Mouse (Mus musculus): Measurements from ENCODE around the gene Ggta1. TPM values are rescaled to one million over a fixed set of nuclear protein-coding genes. Genes with fewer than 3 reads are reported as not detected.

The Ggta1 gene
- polyA plus RNA-seq, 1 experiment from 2014 or later, result 6.6 TPM

- H3K9me3 ChIP-seq (replicated peaks), result no peaks in the 10 kb centered on the region
- peaks cover 4% of the 10 kb centered on the region; the same call in 1 of the 2 replicates for H3K27me3 ChIP-seq (ENCODE audit: low read depth, poor library complexity, severe bottlenecking)
- peaks cover 60% of the 10 kb centered on the region for H3K4me1 ChIP-seq
- H3K27ac ChIP-seq, result peak overlapping the region; percentile 5; the same call in 1 of the 2 replicates
- WGBS, result 82% methylated on average over 9 of the region's 9 CpGs
- DNase-seq (ENCODE audit: low spot score), result no peak
- no peak overlapping the region for H3K4me3 ChIP-seq
- H3K36me3 ChIP-seq, result no peaks in the 10 kb centered on the region
These were observed 13.9 kb downstream of the Ggta1 start for GRCm38 (mm10) chr2:35448914-35449670.

- Histone ChIP-seq H3K4me3 (no peak overlapping the region), H3K27me3 (ENCODE audit: low read depth, poor library complexity, severe bottlenecking) (peaks cover 4% of the 10 kb centered on the region; the same call in 1 of the 2 replicates), H3K36me3 (no peaks in the 10 kb centered on the region), H3K27ac (peak overlapping the region; percentile 5; the same call in 1 of the 2 replicates), H3K9me3 (replicated peaks) (no peaks in the 10 kb centered on the region), H3K4me1 (peaks cover 68% of the 10 kb centered on the region)
- WGBS, result 59% methylated on average over 7 of the region's 7 CpGs
- no peak for DNase-seq (ENCODE audit: low spot score)
These were observed 14.7 kb downstream of the Ggta1 start for GRCm38 (mm10) chr2:35448215-35448913.

GRCm38 (mm10) chr2:35447453-35447852 is 15.6 kb downstream of the Ggta1 start:
- DNase-seq (ENCODE audit: low spot score), result no peak
- Histone ChIP-seq H3K4me3 (no peak overlapping the region), H3K27ac (peak overlapping the region; percentile 5; the same call in 1 of the 2 replicates), H3K36me3 (no peaks in the 10 kb centered on the region), H3K9me3 (replicated peaks) (no peaks in the 10 kb centered on the region), H3K27me3 (ENCODE audit: low read depth, poor library complexity, severe bottlenecking) (peaks cover 4% of the 10 kb centered on the region; the same call in 1 of the 2 replicates), H3K4me1 (peaks cover 72% of the 10 kb centered on the region)
- WGBS, result 93% methylated on average over 7 of the region's 7 CpGs

- peak; percentile 28 for DNase-seq (ENCODE audit: low spot score)
- Histone ChIP-seq H3K9me3 (replicated peaks) (no peaks in the 10 kb centered on the region), H3K4me1 (peaks cover 72% of the 10 kb centered on the region), H3K36me3 (no peaks in the 10 kb centered on the region), H3K27ac (no peak overlapping the region; the same call in 1 of the 2 replicates), H3K27me3 (ENCODE audit: low read depth, poor library complexity, severe bottlenecking) (peaks cover 9% of the 10 kb centered on the region; the same call in 1 of the 2 replicates), H3K4me3 (no peak overlapping the region)
- WGBS, result 86% methylated on average over 8 of the region's 8 CpGs
These were observed 16.2 kb downstream of the Ggta1 start for GRCm38 (mm10) chr2:35446798-35447197.

- Histone ChIP-seq H3K4me3 (no peak overlapping the region), H3K36me3 (no peaks in the 10 kb centered on the region), H3K27me3 (ENCODE audit: low read depth, poor library complexity, severe bottlenecking) (peaks cover 14% of the 10 kb centered on the region; the same call in 1 of the 2 replicates), H3K4me1 (peaks cover 76% of the 10 kb centered on the region), H3K9me3 (replicated peaks) (no peaks in the 10 kb centered on the region), H3K27ac (peak overlapping the region; percentile 34; the same call in 1 of the 2 replicates)
- 73% methylated on average over 5 of the region's 5 CpGs for WGBS
- no peak for DNase-seq (ENCODE audit: low spot score)
These were observed 16.7 kb downstream of the Ggta1 start for GRCm38 (mm10) chr2:35446300-35446699.

GRCm38 (mm10) chr2:35445610-35446009 is 17.4 kb downstream of the Ggta1 start:
- Histone ChIP-seq H3K4me1 (peaks cover 80% of the 10 kb centered on the region), H3K4me3 (no peak overlapping the region), H3K9me3 (replicated peaks) (no peaks in the 10 kb centered on the region), H3K36me3 (no peaks in the 10 kb centered on the region), H3K27ac (no peak overlapping the region), H3K27me3 (ENCODE audit: low read depth, poor library complexity, severe bottlenecking) (peaks cover 15% of the 10 kb centered on the region; the same call in 1 of the 2 replicates)
- WGBS, result 87% methylated on average over 7 of the region's 7 CpGs
- DNase-seq (ENCODE audit: low spot score), result no peak

GRCm38 (mm10) chr2:35444764-35445262 is 18.2 kb downstream of the Ggta1 start:
- H3K27me3 ChIP-seq (ENCODE audit: low read depth, poor library complexity, severe bottlenecking), result peaks cover 15% of the 10 kb centered on the region; the same call in 1 of the 2 replicates
- no peak for DNase-seq (ENCODE audit: low spot score)
- H3K4me1 ChIP-seq, result peaks cover 85% of the 10 kb centered on the region
- H3K27ac ChIP-seq, result no peak overlapping the region
- 77% methylated on average over 6 of the region's 6 CpGs for WGBS
- H3K4me3 ChIP-seq, result no peak overlapping the region
- no peaks in the 10 kb centered on the region for H3K9me3 ChIP-seq (replicated peaks)
- no peaks in the 10 kb centered on the region for H3K36me3 ChIP-seq

- H3K9me3 ChIP-seq (replicated peaks), result no peaks in the 10 kb centered on the region
- WGBS, result 73% methylated on average over 16 of the region's 16 CpGs
- no peaks in the 10 kb centered on the region for H3K36me3 ChIP-seq
- H3K4me1 ChIP-seq, result peaks cover 82% of the 10 kb centered on the region
- peaks cover 15% of the 10 kb centered on the region; the same call in 1 of the 2 replicates for H3K27me3 ChIP-seq (ENCODE audit: low read depth, poor library complexity, severe bottlenecking)
- H3K4me3 ChIP-seq, result no peak overlapping the region
- DNase-seq (ENCODE audit: low spot score), result no peak
- H3K27ac ChIP-seq, result no peak overlapping the region
These were observed 18.9 kb downstream of the Ggta1 start for GRCm38 (mm10) chr2:35443981-35444763.

- peaks cover 15% of the 10 kb centered on the region; the same call in 1 of the 2 replicates for H3K27me3 ChIP-seq (ENCODE audit: low read depth, poor library complexity, severe bottlenecking)
- H3K4me1 ChIP-seq, result peaks cover 74% of the 10 kb centered on the region
- WGBS, result 54% methylated on average over 5 of the region's 5 CpGs
These were observed 19.7 kb downstream of the Ggta1 start for GRCm38 (mm10) chr2:35443325-35443724.

GRCm38 (mm10) chr2:35442079-35442478 is 21.0 kb downstream of the Ggta1 start:
- H3K36me3 ChIP-seq, result no peaks in the 10 kb centered on the region
- no peak overlapping the region for H3K27ac ChIP-seq
- 93% methylated on average over 6 of the region's 6 CpGs for WGBS
- H3K9me3 ChIP-seq (replicated peaks), result no peaks in the 10 kb centered on the region
- DNase-seq (ENCODE audit: low spot score), result no peak
- peaks cover 15% of the 10 kb centered on the region; the same call in 1 of the 2 replicates for H3K27me3 ChIP-seq (ENCODE audit: low read depth, poor library complexity, severe bottlenecking)
- H3K4me1 ChIP-seq, result peaks cover 62% of the 10 kb centered on the region
- H3K4me3 ChIP-seq, result no peak overlapping the region

More at GRCm38 (mm10) chr2:35443325-35443724, 19.7 kb downstream of the Ggta1 start:
- no peak overlapping the region for H3K4me3 ChIP-seq
- H3K27ac ChIP-seq, result no peak overlapping the region
- H3K36me3 ChIP-seq, result no peaks in the 10 kb centered on the region
- no peak for DNase-seq (ENCODE audit: low spot score)
- no peaks in the 10 kb centered on the region for H3K9me3 ChIP-seq (replicated peaks)

GRCm38 (mm10) chr2:35441419-35441818 is 21.6 kb downstream of the Ggta1 start:
- Histone ChIP-seq H3K27me3 (ENCODE audit: low read depth, poor library complexity, severe bottlenecking) (peaks cover 15% of the 10 kb centered on the region; the same call in 1 of the 2 replicates), H3K36me3 (no peaks in the 10 kb centered on the region), H3K4me1 (peaks cover 55% of the 10 kb centered on the region), H3K27ac (no peak overlapping the region), H3K9me3 (replicated peaks) (no peaks in the 10 kb centered on the region), H3K4me3 (no peak overlapping the region)
- no peak for DNase-seq (ENCODE audit: low spot score)
- WGBS, result 89% methylated on average over 6 of the region's 6 CpGs

GRCm38 (mm10) chr2:35440480-35440879 is 22.6 kb downstream of the Ggta1 start:
- DNase-seq (ENCODE audit: low spot score), result no peak
- H3K4me3 ChIP-seq, result no peak overlapping the region
- H3K27ac ChIP-seq, result no peak overlapping the region; the same call in 1 of the 2 replicates
- H3K4me1 ChIP-seq, result peaks cover 46% of the 10 kb centered on the region
- no peaks in the 10 kb centered on the region for H3K36me3 ChIP-seq
- peaks cover 15% of the 10 kb centered on the region; the same call in 1 of the 2 replicates for H3K27me3 ChIP-seq (ENCODE audit: low read depth, poor library complexity, severe bottlenecking)
- WGBS, result 88% methylated on average over 3 of the region's 3 CpGs
- no peaks in the 10 kb centered on the region for H3K9me3 ChIP-seq (replicated peaks)
